Mouse (Mus musculus) spleen, adult 2 months (tissue): ENCODE data around the gene Ago1.

Experiments
- CTCF ChIP-seq: fragments of 200-500 bp; IDR thresholded peaks from 2 replicates; pipeline ENCODE4 v1.5.1; 2011; ENCODE audit warnings: mild to moderate bottlenecking, inconsistent platforms; ENCODE audit not compliant: insufficient read depth, insufficient read length, insufficient replicate concordance; ENCODE audit errors: extremely low read depth
- POLR2A ChIP-seq: fragments of 200-500 bp; IDR thresholded peaks from 2 replicates; pipeline ENCODE4 v1.6.1; 2011; ENCODE audit warnings: low read depth, low read length, inconsistent platforms

GRCm38 (mm10) chr4:126502141-126502976 lies 34.0 kb upstream of the Ago1 start:
- TF ChIP-seq POLR2A (no peak), CTCF (no peak)
